Mouse (Mus musculus): ENCODE measurements around the gene Cacna1b. TPM values are rescaled to one million over a fixed set of nuclear protein-coding genes. Genes with fewer than 3 reads are reported as not detected.

Cacna1b gene
- polyA plus RNA-seq, 1 experiment from 2014 or later, result 0.63 TPM

Other genes with a start within 250 kb of the Cacna1b start
- gene Ehmt1, start 156.5 kb upstream of the Cacna1b start, polyA plus RNA-seq (2014; fragmentation: Nextera tagmentation; extraction: Ambion mirVana), result 97.6 and 119 TPM in 2 replicates
- 11.8 and 12.7 TPM in 2 replicates for gene Arrdc1, start 172.1 kb upstream of the Cacna1b start, polyA plus RNA-seq (2014; fragmentation: Nextera tagmentation; extraction: Ambion mirVana)
- 27.7 and 34.1 TPM in 2 replicates for gene Zmynd19, start 186.6 kb upstream of the Cacna1b start, polyA plus RNA-seq (2014; fragmentation: Nextera tagmentation; extraction: Ambion mirVana)
- 30.7 and 36.6 TPM in 2 replicates for gene Dph7, start 199.2 kb upstream of the Cacna1b start, polyA plus RNA-seq (2014; fragmentation: Nextera tagmentation; extraction: Ambion mirVana)
- gene Mrpl41, start 211.9 kb upstream of the Cacna1b start, polyA plus RNA-seq (2014; fragmentation: Nextera tagmentation; extraction: Ambion mirVana), result 132 and 136 TPM in 2 replicates
- 5.4 and 6.5 TPM in 2 replicates for gene Pnpla7, start 212.9 kb upstream of the Cacna1b start, polyA plus RNA-seq (2014; fragmentation: Nextera tagmentation; extraction: Ambion mirVana)

Measured in limb, embryonic 11.5 days (tissue).